Mouse (Mus musculus) stomach, embryonic 15.5 days (tissue): ENCODE measurements around the gene Cers6. TPM values are rescaled to one million over a fixed set of nuclear protein-coding genes. Genes with fewer than 3 reads are reported as not detected.

Experiments
- ATAC-seq: fragments of 200-750 bp; cut with Nextera tagmentation; 2 replicates; pipeline ENCODE4 v1.8.0; 2017; ENCODE audit warnings: low read depth, moderate number of reproducible peaks, moderate TSS enrichment; ENCODE audit not compliant: insufficient read depth, low FRiP score
- H3K27ac ChIP-seq: fragments of 300-500 bp; sonication (generic); 2 replicates; pipeline ENCODE4 v1.5.1; 2015; ENCODE audit warnings: mild to moderate bottlenecking, inconsistent platforms
- H3K27me3 ChIP-seq: fragments of 300-500 bp; sonication (generic); replicated peaks from 2 replicates; pipeline ENCODE4 v1.6.1; 2015; ENCODE audit warnings: inconsistent platforms
- H3K36me3 ChIP-seq: fragments of 300-500 bp; sonication (generic); 2 replicates; pipeline ENCODE4 v1.6.1; 2015; ENCODE audit warnings: inconsistent platforms
- H3K4me1 ChIP-seq: fragments of 300-500 bp; sonication (generic); 2 replicates; pipeline ENCODE4 v1.6.1; 2015; ENCODE audit warnings: inconsistent platforms
- H3K4me2 ChIP-seq: fragments of 300-500 bp; sonication (generic); 2 replicates; pipeline ENCODE4 v1.6.1; 2015; ENCODE audit warnings: mild to moderate bottlenecking, inconsistent platforms
- H3K4me3 ChIP-seq: fragments of 300-500 bp; sonication (generic); replicated peaks from 2 replicates; pipeline ENCODE4 v1.5.1; 2015; ENCODE audit warnings: inconsistent platforms
- H3K9ac ChIP-seq: fragments of 300-500 bp; sonication (generic); 2 replicates; pipeline ENCODE4 v1.6.1; 2015; ENCODE audit warnings: inconsistent platforms
- H3K9me3 ChIP-seq: fragments of 300-500 bp; sonication (generic); 2 replicates; pipeline ENCODE4 v1.6.1; 2016; ENCODE audit warnings: inconsistent platforms
- WGBS: fragments of 180-500 bp; shearing (Covaris S2); methylation state at CpG from one replicate; pipeline ENCODE4 v1.1.7; 2015; 5-methylcytosine and 5-hydroxymethylcytosine counted together
- polyA plus RNA-seq: library from polyadenylated mRNA; unstranded; fragments of >200 nt; fragmentation: Nextera tagmentation; extraction: Ambion mirVana; gene quantifications from 2 replicates; pipeline ENCODE4 v1.2.1, GENCODE M21; 2015

Cers6 gene
- polyA plus RNA-seq, 1 experiment from 2014 or later = 25.7 TPM

- Histone ChIP-seq H3K9me3 (no peaks in the 10 kb centered on the region), H3K36me3 (no peaks in the 10 kb centered on the region), H3K4me2 (no peak overlapping the region), H3K27me3 (no peaks in the 10 kb centered on the region), H3K4me1 (no peaks in the 10 kb centered on the region), H3K27ac (no peak overlapping the region), H3K9ac (no peak overlapping the region), H3K4me3 (no peak overlapping the region)
- 87% methylated on average over 2 of the region's 2 CpGs for WGBS
- no peak for ATAC-seq
Observed at GRCm38 (mm10) chr2:69037362-69037761, 176.1 kb downstream of the Cers6 start.

DNA sequence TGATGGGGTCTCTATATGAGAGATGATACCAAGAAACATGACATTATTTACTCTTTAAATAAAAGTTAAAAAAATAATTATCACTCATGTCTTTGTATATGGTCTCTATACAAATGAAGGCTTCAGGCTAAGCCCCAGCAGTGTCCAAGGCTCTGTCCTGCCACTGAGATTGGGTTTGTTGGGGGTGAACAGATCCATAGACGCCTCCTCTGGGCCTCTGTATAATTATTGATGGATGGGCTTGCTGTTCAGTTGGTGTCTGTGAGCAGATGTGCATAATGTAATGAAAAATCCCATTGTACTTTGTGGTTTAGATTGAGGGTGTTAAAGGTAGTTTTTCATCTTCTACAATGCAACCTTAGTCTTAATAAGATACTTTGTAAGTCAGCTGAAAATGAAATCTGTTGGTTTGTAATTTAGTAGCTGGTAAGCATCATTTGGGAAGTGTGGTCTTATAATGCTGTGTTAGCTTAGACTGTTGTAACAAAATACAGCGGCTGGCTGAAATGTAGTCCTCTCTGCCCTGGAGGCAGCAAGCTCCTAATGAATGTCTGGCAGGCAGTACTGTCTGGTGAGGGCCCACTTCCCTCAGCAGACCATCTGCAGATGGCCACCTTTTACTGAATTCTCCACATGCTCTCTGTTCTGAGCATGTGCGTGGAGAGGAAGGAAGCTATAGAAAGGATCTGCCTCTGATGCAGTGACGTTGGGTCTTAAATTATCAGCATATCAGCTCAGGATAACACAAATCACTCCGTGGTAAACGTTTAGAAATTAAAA, 181.3 kb downstream of the Cers6 start:
- no peak for ATAC-seq
- H3K9me3 ChIP-seq = no peaks in the 10 kb centered on the region

GRCm38 (mm10) chr2:69043431-69044118, 182.3 kb downstream of the Cers6 start:
- H3K4me1 ChIP-seq = no peaks in the 10 kb centered on the region
- no peaks in the 10 kb centered on the region for H3K9me3 ChIP-seq
- no peak overlapping the region for H3K4me2 ChIP-seq
- no peaks in the 10 kb centered on the region for H3K27me3 ChIP-seq
- no peak overlapping the region for H3K4me3 ChIP-seq
- no peak overlapping the region for H3K9ac ChIP-seq
- H3K27ac ChIP-seq = no peak overlapping the region
- WGBS = 80% methylated on average over 4 of the region's 4 CpGs
- ATAC-seq = peak; percentile 27; the same call in 1 of the 2 replicates
- H3K36me3 ChIP-seq = no peaks in the 10 kb centered on the region

More for the DNA sequence above, 181.3 kb downstream of the Cers6 start:
- Histone ChIP-seq H3K27me3 (no peaks in the 10 kb centered on the region), H3K4me3 (no peak overlapping the region), H3K27ac (no peak overlapping the region), H3K9ac (no peak overlapping the region), H3K36me3 (no peaks in the 10 kb centered on the region), H3K4me2 (no peak overlapping the region), H3K4me1 (no peaks in the 10 kb centered on the region)
- WGBS = 55% methylated on average over 6 of the region's 6 CpGs

DNA sequence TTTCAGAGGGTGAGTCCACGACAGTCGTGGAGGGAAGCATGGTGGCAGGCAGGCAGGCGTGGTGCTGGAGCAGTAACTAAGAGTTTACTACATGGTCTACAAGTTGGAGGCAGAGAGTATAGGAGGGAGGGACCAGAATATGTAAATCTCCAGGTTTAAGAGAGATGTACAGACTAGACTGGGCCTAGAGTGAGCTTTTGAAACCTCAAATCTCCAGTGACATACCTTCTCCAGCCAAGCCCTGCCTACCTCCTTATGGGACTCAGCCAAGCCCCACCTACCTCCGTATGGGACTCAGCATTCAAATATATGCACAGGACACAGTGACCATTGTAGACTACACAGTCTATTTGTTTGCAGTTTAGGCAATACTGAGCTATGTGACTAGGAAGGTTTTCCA, 184.7 kb downstream of the Cers6 start:
- ATAC-seq = no peak
- H3K27me3 ChIP-seq = no peaks in the 10 kb centered on the region
- WGBS = 84% methylated on average over 4 of the region's 4 CpGs
- H3K4me2 ChIP-seq = no peak overlapping the region
- H3K9ac ChIP-seq = no peak overlapping the region
- H3K4me1 ChIP-seq = no peaks in the 10 kb centered on the region
- no peak overlapping the region for H3K27ac ChIP-seq
- H3K4me3 ChIP-seq = no peak overlapping the region
- H3K36me3 ChIP-seq = no peaks in the 10 kb centered on the region
- no peaks in the 10 kb centered on the region for H3K9me3 ChIP-seq

GRCm38 (mm10) chr2:69047297-69047696, 186.1 kb downstream of the Cers6 start:
- Histone ChIP-seq H3K9me3 (no peaks in the 10 kb centered on the region), H3K36me3 (no peaks in the 10 kb centered on the region), H3K4me1 (no peaks in the 10 kb centered on the region), H3K4me2 (no peak overlapping the region), H3K27me3 (no peaks in the 10 kb centered on the region), H3K9ac (no peak overlapping the region), H3K4me3 (no peak overlapping the region), H3K27ac (no peak overlapping the region)
- ATAC-seq = no peak
- 55% methylated on average over 7 of the region's 7 CpGs for WGBS

- 88% methylated on average over 3 of the region's 3 CpGs for WGBS
- H3K27me3 ChIP-seq = no peaks in the 10 kb centered on the region
- H3K9ac ChIP-seq = no peak overlapping the region
- no peak overlapping the region for H3K27ac ChIP-seq
- H3K9me3 ChIP-seq = no peaks in the 10 kb centered on the region
- no peak overlapping the region for H3K4me2 ChIP-seq
- no peak for ATAC-seq
- H3K36me3 ChIP-seq = no peaks in the 10 kb centered on the region
- H3K4me1 ChIP-seq = no peaks in the 10 kb centered on the region
- H3K4me3 ChIP-seq = no peak overlapping the region
Observed at GRCm38 (mm10) chr2:69047805-69048204, 186.6 kb downstream of the Cers6 start.

DNA sequence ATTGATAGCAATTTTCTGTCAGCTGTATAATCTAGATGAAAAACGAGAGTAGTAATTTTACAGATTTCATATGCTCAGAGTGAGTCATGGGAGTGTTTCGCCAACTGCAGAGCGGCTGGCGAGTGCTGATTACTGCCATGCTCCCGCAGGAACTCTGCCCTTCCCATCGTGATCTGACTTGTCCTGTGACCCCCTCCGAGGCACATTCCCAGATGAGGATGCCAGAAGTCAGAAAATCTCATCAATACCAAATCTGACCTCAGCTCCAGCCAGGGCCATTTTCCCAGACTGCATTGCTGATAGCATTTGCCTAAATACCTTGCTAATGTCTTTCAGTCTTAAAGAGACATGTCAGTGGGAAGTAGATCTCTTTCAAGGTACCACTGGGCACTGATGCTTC, 187.9 kb downstream of the Cers6 start:
- Histone ChIP-seq H3K27me3 (no peaks in the 10 kb centered on the region), H3K4me3 (no peak overlapping the region), H3K9me3 (no peaks in the 10 kb centered on the region), H3K4me1 (peaks cover 6% of the 10 kb centered on the region; the same call in 1 of the 2 replicates), H3K36me3 (no peaks in the 10 kb centered on the region), H3K4me2 (no peak overlapping the region), H3K27ac (no peak overlapping the region), H3K9ac (no peak overlapping the region)
- 50% methylated on average over 7 of the region's 7 CpGs for WGBS
- no peak for ATAC-seq

- Histone ChIP-seq H3K4me2 (no peak overlapping the region), H3K9me3 (no peaks in the 10 kb centered on the region), H3K36me3 (no peaks in the 10 kb centered on the region), H3K4me1 (peaks cover 6% of the 10 kb centered on the region; the same call in 1 of the 2 replicates), H3K27me3 (no peaks in the 10 kb centered on the region), H3K9ac (no peak overlapping the region), H3K27ac (no peak overlapping the region), H3K4me3 (no peak overlapping the region)
- ATAC-seq = no peak
- 69% methylated on average over 4 of the region's 4 CpGs for WGBS
Observed at GRCm38 (mm10) chr2:69050189-69050588, 188.9 kb downstream of the Cers6 start.

- Histone ChIP-seq H3K4me1 (peaks cover 6% of the 10 kb centered on the region; the same call in 1 of the 2 replicates), H3K9me3 (no peaks in the 10 kb centered on the region), H3K4me3 (no peak overlapping the region), H3K9ac (no peak overlapping the region), H3K27me3 (no peaks in the 10 kb centered on the region), H3K4me2 (no peak overlapping the region), H3K27ac (no peak overlapping the region), H3K36me3 (no peaks in the 10 kb centered on the region)
- ATAC-seq = no peak
- 11% methylated on average over 1 of the region's 1 CpGs for WGBS
Observed at GRCm38 (mm10) chr2:69051596-69051995, 190.4 kb downstream of the Cers6 start.

DNA sequence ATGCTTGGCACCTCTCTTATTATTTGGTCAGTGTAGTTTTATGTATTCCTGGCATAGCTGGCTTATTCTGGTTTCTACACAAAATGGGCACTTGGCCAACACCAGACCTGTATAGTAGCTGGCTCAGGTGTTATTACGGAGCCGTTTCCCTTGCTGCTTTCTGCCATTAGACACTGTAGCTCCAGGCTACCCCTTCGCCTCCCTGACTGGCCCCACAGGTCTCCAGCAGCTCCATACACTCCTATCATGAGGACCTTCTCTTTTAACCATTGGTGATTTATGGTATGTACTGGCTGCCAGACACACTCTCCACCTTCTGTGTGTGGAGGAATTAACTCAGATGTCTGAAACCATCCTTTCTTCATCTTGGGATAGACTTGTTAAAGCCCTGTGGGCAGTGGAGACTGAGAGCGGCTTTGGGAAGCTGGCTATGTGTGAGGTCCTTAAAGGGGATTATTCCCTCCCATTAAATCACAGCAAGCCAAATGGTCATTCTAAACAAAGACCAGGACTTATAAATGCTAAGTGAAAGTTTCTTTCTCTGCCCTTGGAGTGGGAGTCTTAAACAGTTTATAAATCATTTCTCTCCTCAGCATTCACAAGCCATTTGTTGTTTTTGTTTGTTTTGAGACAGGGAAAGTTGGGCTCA, 192.1 kb downstream of the Cers6 start:
- WGBS = 47% methylated on average over 4 of the region's 4 CpGs
- ATAC-seq = peak; percentile 50; the same call in 1 of the 2 replicates
- H3K4me2 ChIP-seq = no peak overlapping the region
- no peaks in the 10 kb centered on the region for H3K27me3 ChIP-seq
- H3K9ac ChIP-seq = no peak overlapping the region
- no peaks in the 10 kb centered on the region for H3K36me3 ChIP-seq
- H3K9me3 ChIP-seq = no peaks in the 10 kb centered on the region
- H3K4me1 ChIP-seq = peaks cover 6% of the 10 kb centered on the region; the same call in 1 of the 2 replicates
- H3K4me3 ChIP-seq = no peak overlapping the region
- H3K27ac ChIP-seq = 0 out of 2 replicates have a peak overlapping the region, but pooled peaks have one; percentile 21

DNA sequence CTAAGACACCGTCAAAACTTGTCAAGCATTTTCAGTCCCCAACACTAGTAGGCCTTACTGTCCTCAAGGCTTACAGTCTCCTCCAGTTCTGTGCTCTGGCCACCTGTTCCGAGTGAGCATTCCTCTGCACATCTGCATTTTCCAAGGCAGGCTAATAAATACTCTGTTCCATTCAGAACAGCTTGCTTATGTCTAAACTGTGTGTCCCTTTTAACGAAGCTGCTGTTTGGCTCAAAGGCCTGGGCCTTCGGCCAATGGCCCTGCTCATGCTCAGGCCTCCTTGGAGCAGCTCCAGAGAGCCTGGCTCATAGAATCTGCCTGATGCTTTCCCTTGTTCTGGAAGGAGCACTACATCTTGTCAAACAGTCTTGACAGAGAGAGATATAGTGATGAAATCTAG, 193.0 kb downstream of the Cers6 start:
- WGBS = 38% methylated on average over 4 of the region's 4 CpGs
- H3K4me2 ChIP-seq = no peak overlapping the region
- H3K27me3 ChIP-seq = no peaks in the 10 kb centered on the region
- peak overlapping the region; percentile 26; the same call in 1 of the 2 replicates for H3K27ac ChIP-seq
- no peaks in the 10 kb centered on the region for H3K36me3 ChIP-seq
- no peak overlapping the region for H3K4me3 ChIP-seq
- peak; percentile 84 for ATAC-seq
- peaks cover 6% of the 10 kb centered on the region; the same call in 1 of the 2 replicates for H3K4me1 ChIP-seq
- H3K9me3 ChIP-seq = no peaks in the 10 kb centered on the region
- H3K9ac ChIP-seq = no peak overlapping the region

DNA sequence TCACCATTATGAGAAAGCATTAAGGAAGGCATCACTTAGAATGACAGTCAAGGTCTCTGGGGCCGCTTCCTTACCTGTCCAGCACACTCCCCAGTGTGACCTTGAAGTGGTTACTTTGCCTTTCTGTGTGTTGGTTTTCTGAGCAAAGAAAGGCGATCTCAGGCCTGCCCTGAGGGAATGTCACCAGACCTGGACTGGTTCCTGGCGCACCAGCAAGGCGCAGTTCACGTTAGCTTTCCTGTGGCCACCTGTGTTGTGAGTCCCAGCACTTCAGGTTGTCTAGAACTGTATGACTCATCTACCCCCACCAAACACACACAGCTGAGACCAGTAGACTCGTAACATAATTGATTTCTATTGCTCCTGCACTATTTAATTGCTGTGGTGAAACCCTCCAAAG, 193.9 kb downstream of the Cers6 start:
- Histone ChIP-seq H3K27me3 (no peaks in the 10 kb centered on the region), H3K4me3 (no peak overlapping the region), H3K9ac (no peak overlapping the region), H3K4me2 (no peak overlapping the region), H3K27ac (no peak overlapping the region), H3K9me3 (no peaks in the 10 kb centered on the region), H3K4me1 (peaks cover 6% of the 10 kb centered on the region; the same call in 1 of the 2 replicates), H3K36me3 (no peaks in the 10 kb centered on the region)
- 92% methylated on average over 6 of the region's 6 CpGs for WGBS
- ATAC-seq = no peak
